Mouse (Mus musculus): Measurements from ENCODE around the gene Spata2l. TPM values are rescaled to one million over a fixed set of nuclear protein-coding genes. Genes with fewer than 3 reads are reported as not detected.
"Not testable (repeated sequence)": the region's sequence is repeated elsewhere in the genome, so short reads cannot be mapped to it uniquely, and the experiment has no call there.

Spata2l gene
- polyA plus RNA-seq, 1 experiment from 2014 or later: 2.8 TPM

GRCm38 (mm10) chr8:123197016-123197415 lies 39.0 kb downstream of the Spata2l start:
- H3K36me3 ChIP-seq (ENCODE audit: inconsistent target); H3K79me2 ChIP-seq (ENCODE audit: inconsistent target); H3K4me3 ChIP-seq (ENCODE audit: inconsistent target); H3K27ac ChIP-seq: not testable (repeated sequence)
- WGBS (ENCODE audit: missing documents): 81% methylated on average over 5 of the region's 5 CpGs

- WGBS (ENCODE audit: missing documents): 90% methylated on average over 9 of the region's 9 CpGs
- no peak overlapping the region for H3K27ac ChIP-seq
- no peak overlapping the region for H3K4me3 ChIP-seq (ENCODE audit: inconsistent target)
- H3K36me3 ChIP-seq (ENCODE audit: inconsistent target): no peaks in the 10 kb centered on the region
- no peaks in the 10 kb centered on the region for H3K79me2 ChIP-seq (ENCODE audit: inconsistent target)
Measured at GRCm38 (mm10) chr8:123193771-123194170, 42.3 kb downstream of the Spata2l start.

GRCm38 (mm10) chr8:123191908-123192307 lies 44.1 kb downstream of the Spata2l start:
- Histone ChIP-seq H3K4me3 (ENCODE audit: inconsistent target) (no peak overlapping the region), H3K36me3 (ENCODE audit: inconsistent target) (no peaks in the 10 kb centered on the region), H3K79me2 (ENCODE audit: inconsistent target) (no peaks in the 10 kb centered on the region), H3K27ac (no peak overlapping the region)
- 73% methylated on average over 7 of the region's 8 CpGs for WGBS (ENCODE audit: missing documents)

DNA sequence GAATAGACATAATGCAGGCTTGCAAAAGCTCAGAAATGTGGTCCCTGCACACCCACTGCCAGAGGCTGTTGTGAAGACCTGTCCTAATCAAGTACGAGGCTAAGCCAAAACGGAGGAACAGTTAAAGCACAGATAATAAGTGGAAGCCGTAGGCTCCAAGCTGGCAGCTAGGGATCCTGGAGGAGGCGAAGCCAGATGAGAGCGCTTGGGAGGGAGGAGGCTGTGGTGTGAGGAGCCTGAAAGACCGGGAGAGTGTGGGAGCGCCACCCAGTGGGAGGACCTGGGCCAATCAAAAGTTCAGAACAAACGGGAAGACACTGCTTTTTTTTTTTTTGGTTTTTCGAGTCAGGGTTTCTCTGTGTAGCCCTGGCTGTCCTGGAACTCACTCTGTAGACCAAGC lies 45.4 kb downstream of the Spata2l start:
- no peak overlapping the region for H3K4me3 ChIP-seq (ENCODE audit: inconsistent target)
- H3K79me2 ChIP-seq (ENCODE audit: inconsistent target): no peaks in the 10 kb centered on the region
- no peaks in the 10 kb centered on the region for H3K36me3 ChIP-seq (ENCODE audit: inconsistent target)
- H3K27ac ChIP-seq: no peak overlapping the region
- 4% methylated on average over 9 of the region's 9 CpGs for WGBS (ENCODE audit: missing documents)

DNA sequence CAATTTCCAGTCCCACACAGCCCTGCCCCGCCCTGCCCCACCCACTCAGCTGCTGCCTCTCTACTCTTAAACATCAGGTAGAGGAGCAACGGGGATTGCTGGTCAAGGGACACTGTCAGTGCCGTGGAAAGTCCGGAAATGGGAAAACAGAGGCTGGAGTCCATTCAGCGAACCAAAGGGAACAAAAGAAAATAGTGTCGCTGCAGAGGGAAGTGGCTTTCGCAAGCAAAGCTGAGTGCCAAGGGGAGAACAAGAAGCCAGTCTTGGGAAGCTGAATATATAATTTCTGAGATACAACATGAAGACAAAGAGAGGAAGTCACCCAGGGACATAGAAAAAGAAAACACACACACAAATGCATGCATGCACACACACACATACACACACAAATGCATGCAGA lies 47.2 kb downstream of the Spata2l start:
- Histone ChIP-seq H3K36me3 (ENCODE audit: inconsistent target) (no peaks in the 10 kb centered on the region), H3K27ac (no peak overlapping the region), H3K4me3 (ENCODE audit: inconsistent target) (no peak overlapping the region), H3K79me2 (ENCODE audit: inconsistent target) (no peaks in the 10 kb centered on the region)
- 45% methylated on average over 7 of the region's 7 CpGs for WGBS (ENCODE audit: missing documents)

DNA sequence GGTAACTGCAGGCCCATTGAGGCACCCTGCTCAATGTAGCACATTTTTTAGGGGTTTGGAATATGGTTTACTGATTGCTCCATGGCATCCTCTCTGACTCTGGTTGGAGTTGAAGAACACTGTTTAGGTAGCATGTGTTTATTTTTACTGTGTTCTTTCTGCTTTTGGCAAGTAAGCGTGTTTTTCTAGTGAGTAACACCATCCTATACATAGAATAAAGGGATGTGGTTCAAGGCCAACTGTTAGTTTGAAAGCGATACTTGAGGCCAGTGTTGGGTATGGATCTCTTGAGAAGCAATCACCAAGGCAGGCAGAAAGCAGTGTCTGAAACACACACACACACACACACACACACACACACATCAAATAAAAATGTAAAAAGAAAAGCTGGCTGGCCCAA lies 48.0 kb downstream of the Spata2l start:
- Histone ChIP-seq H3K27ac (no peak overlapping the region), H3K79me2 (ENCODE audit: inconsistent target) (no peaks in the 10 kb centered on the region), H3K36me3 (ENCODE audit: inconsistent target) (no peaks in the 10 kb centered on the region), H3K4me3 (ENCODE audit: inconsistent target) (no peak overlapping the region)
- WGBS (ENCODE audit: missing documents): 84% methylated on average over 2 of the region's 2 CpGs

- H3K36me3 ChIP-seq (ENCODE audit: inconsistent target): no peaks in the 10 kb centered on the region
- whole genome bisulfite sequencing (ENCODE audit: missing documents): 79% methylated on average over 19 of the region's 19 CpGs
- no peaks in the 10 kb centered on the region for H3K79me2 ChIP-seq (ENCODE audit: inconsistent target)
- H3K27ac ChIP-seq: no peak within 1 kb of the TSS
- no peak within 1 kb of the TSS for H3K4me3 ChIP-seq (ENCODE audit: inconsistent target)
Measured at GRCm38 (mm10) chr8:123185566-123186409, 50.2 kb downstream of the Spata2l start, which contains the start of gene Dpep1. Gene Dpep1, plus strand, starts transcription at chr8:123186242.

GRCm38 (mm10) chr8:123181391-123181790 lies 54.6 kb downstream of the Spata2l start:
- Histone ChIP-seq H3K27ac (no peak overlapping the region), H3K79me2 (ENCODE audit: inconsistent target) (no peaks in the 10 kb centered on the region), H3K4me3 (ENCODE audit: inconsistent target) (no peak overlapping the region), H3K36me3 (ENCODE audit: inconsistent target) (no peaks in the 10 kb centered on the region)
- 81% methylated on average over 3 of the region's 3 CpGs for WGBS (ENCODE audit: missing documents)

Other genes starting within 250 kb of the Spata2l start
- gene Ankrd11, start 194.0 kb downstream of the Spata2l start, polyA plus RNA-seq (2018): 32.7 to 46.6 TPM (median 36.7 TPM) in 3 replicates
- 28.2 to 39.2 TPM (median 32.3 TPM) in 3 replicates for gene Spg7, start 173.3 kb downstream of the Spata2l start, polyA plus RNA-seq (2018)
- 513 to 1,298 TPM (median 1,102 TPM) in 3 replicates for gene Rpl13, start 133.9 kb downstream of the Spata2l start, polyA plus RNA-seq (2018)
- not detected in 3 replicates for gene Cpne7, start 118.9 kb downstream of the Spata2l start, polyA plus RNA-seq (2018)
- gene Sult5a1, start 77.9 kb downstream of the Spata2l start, polyA plus RNA-seq (2018): not detected in 3 replicates
- gene Dpep1, start 50.0 kb downstream of the Spata2l start, polyA plus RNA-seq (2018): not detected in 3 replicates
- gene Chmp1a, start 23.5 kb downstream of the Spata2l start, polyA plus RNA-seq (2018): 35.0 to 103 TPM (median 101 TPM) in 3 replicates
- gene Spata33, start 23.4 kb downstream of the Spata2l start, polyA plus RNA-seq (2018): 0.27 to 1.4 TPM (median 0.40 TPM) in 3 replicates
- gene Cdk10, start 11.4 kb downstream of the Spata2l start, polyA plus RNA-seq (2018): 13.9 to 19.0 TPM (median 17.2 TPM) in 3 replicates
- 9.8 to 12.0 TPM (median 11.1 TPM) in 3 replicates for gene Zfp276, start 18.0 kb upstream of the Spata2l start, polyA plus RNA-seq (2018)
- 10.8 to 15.8 TPM (median 14.7 TPM) in 3 replicates for gene Vps9d1, start 18.1 kb upstream of the Spata2l start, polyA plus RNA-seq (2018)
- 1.4 to 7.1 TPM (median 4.2 TPM) in 3 replicates for gene Fanca, start 82.3 kb upstream of the Spata2l start, polyA plus RNA-seq (2018)
- gene Spire2, start 96.5 kb upstream of the Spata2l start, polyA plus RNA-seq (2018): not detected in 3 replicates
- gene Tcf25, start 137.5 kb upstream of the Spata2l start, polyA plus RNA-seq (2018): 120 to 135 TPM (median 125 TPM) in 3 replicates
- gene Mc1r, start 170.9 kb upstream of the Spata2l start, polyA plus RNA-seq (2018): not detected in 3 replicates
- gene Tubb3, start 175.2 kb upstream of the Spata2l start, polyA plus RNA-seq (2018): 0.14 TPM in 1 of 3 replicates, not detected in the others
- 10.3 to 15.7 TPM (median 13.9 TPM) in 3 replicates for gene Def8, start 187.3 kb upstream of the Spata2l start, polyA plus RNA-seq (2018)
- gene Afg3l1, start 241.7 kb upstream of the Spata2l start, polyA plus RNA-seq (2018): 17.0 to 28.3 TPM (median 19.3 TPM) in 3 replicates

Data from macrophage (primary cell).